Mouse (Mus musculus) CH12.LX (cell line): ENCODE data around the gene Cracr2a.

Experiments used
- CHD1 ChIP-seq: IDR thresholded peaks from 2 replicates; pipeline ENCODE4 v1.6.1; 2012; ENCODE audit warnings: low read depth, low read length, improper control_type of control experiment, inconsistent platforms
- CTCF ChIP-seq, 2 experiments: IDR thresholded peaks in 1 of 2; conservative IDR thresholded peaks in 1 of 2; 2 replicates each; pipeline ENCODE4 v1.5.1; 2011 to 2012; ENCODE audit warnings: low read depth in 2 of 2, low read length in 2 of 2, improper control_type of control experiment in 1 of 2, inconsistent platforms in 1 of 2, mild to moderate bottlenecking in 1 of 2, moderate library complexity in 1 of 2
- MEF2A ChIP-seq: IDR thresholded peaks from 2 replicates; pipeline ENCODE4 v1.6.1; 2014; ENCODE audit warnings: low read depth, mild to moderate bottlenecking, inconsistent platforms, low read length, improper control_type of control experiment, borderline replicate concordance
- POLR2A ChIP-seq: IDR thresholded peaks from 2 replicates; pipeline ENCODE4 v1.6.1; 2011; ENCODE audit warnings: low read depth, mild to moderate bottlenecking, improper control_type of control experiment, low read length
- SIN3A ChIP-seq: IDR thresholded peaks from 2 replicates; pipeline ENCODE4 v1.6.1; 2012; ENCODE audit warnings: low read length, improper control_type of control experiment, inconsistent platforms
- USF1 ChIP-seq: IDR thresholded peaks from 2 replicates; pipeline ENCODE4 v1.6.1; 2014; ENCODE audit warnings: low read depth, mild to moderate bottlenecking, inconsistent platforms, low read length, improper control_type of control experiment
- ZC3H11A ChIP-seq: IDR thresholded peaks from 2 replicates; pipeline ENCODE4 v1.6.1; 2012; ENCODE audit warnings: low read depth, mild to moderate bottlenecking, inconsistent platforms, low read length, improper control_type of control experiment

DNA sequence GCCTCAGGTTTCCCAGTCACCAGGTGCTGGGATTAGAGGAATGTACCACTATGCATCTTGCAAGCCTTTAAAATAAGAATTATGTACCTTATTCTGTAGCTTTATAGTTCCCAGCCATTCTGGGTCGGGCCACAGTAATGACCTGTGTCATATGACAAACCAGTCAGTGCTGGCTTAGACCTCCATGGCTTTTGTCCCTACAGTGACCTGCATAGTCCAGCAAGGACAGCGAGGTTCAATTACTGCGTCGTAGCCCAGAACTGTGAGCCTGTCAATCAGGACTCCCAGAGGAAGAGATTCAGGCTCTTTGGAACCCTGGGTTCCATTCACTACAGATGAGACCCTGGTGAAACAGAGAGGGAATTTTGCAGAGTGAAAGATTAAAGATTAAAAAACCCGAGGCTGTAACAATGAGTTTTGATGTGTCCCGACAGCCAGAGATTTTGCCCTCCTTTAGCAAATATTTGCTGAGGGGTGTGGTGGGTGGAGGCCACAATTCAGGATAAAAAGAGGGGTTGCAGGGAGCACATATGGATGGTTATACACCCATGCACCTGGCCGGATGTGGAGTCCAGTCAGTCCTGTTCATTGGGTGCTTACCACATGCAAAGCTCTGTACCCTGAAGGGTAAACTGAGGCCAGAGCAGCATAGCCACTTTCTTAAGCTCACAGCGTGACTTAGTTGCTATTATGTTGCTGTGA, 10.9 kb downstream of the Cracr2a start:
- TF ChIP-seq POLR2A (no peak), CHD1 (no peak), CTCF (conservative IDR thresholded peaks at IDR 0.05 in 1 of 2, IDR thresholded peaks at IDR 0.05 in 1 of 2; ENCODE audit: low read depth in 2 of 2, low read length in 2 of 2) (no peak), SIN3A (no peak), ZC3H11A (no peak), MEF2A (no peak), USF1 (no peak)
